Mouse (Mus musculus): Measurements from ENCODE around the gene Narfl.

The Narfl gene

DNA sequence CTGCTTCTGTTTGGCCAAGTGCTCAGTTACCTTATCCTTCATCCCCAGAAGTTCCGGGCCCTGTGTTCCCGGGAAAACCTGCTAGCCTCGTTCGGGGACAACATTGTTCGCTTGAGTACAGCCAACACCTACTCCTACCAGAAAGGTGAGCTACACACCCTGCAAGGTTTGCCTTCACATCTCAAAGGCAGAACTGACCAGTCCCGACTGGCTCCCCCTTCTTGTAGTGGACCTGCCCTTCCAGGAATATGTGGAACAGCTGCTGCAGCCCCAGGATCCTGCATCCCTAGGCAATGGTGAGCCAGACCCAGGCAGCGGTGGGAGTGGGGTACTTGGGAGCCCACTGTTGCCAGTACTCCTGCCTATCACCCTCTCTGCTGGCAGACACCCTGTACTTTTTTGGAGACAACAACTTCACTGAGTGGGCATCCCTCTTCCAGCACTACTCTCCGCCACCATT lies 56.0 kb downstream of the Narfl start:
- DNase-seq (ENCODE audit: low spot score in 2 of 2), result no peak

DNA sequence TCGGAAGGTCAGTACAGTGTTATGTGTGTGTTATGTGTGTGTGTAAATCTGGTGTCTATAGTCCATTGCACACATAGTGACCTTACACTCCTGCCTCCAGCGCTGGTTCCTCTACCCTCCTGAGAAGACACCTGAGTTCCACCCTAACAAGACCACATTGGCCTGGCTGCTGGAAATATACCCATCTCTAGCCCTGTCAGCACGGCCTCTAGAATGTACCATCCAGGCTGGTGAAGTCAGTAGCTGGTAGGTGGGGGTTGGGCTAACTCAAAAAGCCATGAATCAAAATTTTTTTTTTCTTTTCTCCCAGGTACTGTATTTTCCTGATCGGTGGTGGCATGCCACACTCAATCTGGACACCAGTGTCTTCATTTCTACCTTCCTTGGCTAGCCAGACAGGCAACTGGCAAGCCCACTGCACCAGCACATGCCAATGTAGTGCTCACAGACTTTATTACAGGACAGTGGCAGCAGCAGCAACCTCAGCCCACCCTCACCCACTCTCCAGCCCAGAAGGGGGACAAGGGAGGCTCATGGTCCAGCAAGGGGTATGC lies 56.7 kb downstream of the Narfl start:
- DNase-seq (ENCODE audit: low spot score in 2 of 2), result no peak

DNA sequence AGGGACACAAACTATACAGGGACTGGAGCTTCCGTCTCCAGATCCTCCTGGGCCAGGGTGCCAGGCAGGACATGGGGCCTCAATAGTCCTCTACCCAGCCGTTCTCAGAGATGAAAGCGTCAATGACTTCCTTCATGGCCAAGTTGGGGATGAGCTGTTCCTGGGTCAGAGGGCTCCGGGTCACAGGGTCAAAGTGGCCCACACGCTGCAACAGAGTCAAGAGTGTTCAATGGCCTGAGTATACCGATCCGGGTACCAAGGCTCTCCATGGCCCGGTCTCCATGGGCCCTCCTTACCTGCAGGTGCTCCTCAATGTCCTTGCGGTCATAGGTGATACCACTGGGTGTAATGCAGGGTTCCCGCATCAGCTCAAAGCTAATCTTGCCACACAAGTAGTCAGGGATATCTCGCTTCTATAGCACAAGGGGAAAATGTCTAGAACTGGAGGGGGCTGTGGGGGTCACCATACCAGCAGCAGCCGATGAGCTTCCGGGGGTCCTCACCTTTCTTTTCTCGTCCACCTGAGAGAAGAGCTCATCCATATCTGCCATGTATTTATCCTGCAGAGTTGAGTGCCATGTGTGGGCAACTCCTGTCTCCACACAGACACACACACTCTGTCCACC lies 57.3 kb downstream of the Narfl start:
- DNase-seq (ENCODE audit: low spot score in 2 of 2), result no peak

DNA sequence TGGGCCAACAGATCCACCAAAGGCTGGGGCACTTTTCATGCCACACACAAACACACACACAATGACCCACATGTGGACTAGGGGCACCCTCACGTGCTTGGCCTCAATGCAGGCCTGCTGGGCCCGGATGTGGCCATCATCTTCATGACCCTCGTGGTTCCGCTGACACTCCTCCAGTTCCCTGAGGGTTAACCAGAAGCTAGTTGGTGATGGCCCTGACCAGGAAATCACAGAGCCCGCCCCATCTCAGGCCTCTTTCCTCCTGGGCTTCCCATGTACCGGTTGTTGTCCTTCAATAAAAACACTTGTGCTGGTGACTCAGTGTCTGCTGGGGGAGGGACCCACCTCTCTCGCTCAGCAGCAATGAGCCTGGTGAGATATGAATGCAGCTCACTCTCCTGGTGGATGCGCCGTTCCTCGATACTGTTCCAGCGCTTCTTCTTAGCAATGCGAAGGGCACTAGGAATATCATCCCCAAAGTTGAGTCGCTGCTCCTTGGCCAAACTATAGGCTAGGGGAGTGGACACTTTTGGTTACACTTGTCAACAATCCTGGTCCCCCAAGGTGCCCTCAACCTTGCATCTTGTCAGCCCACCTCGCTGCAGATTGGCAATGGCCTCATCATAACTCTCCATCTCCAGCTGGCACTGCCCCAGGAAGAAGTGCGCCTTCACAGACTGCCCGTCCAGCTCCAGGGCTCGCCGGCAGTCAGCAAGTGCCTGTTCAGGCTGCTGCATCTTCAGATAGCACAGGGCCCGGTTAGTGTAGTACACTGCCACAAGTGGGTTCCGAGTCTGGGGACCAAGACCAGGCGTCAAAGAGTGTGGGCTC lies 58.1 kb downstream of the Narfl start:
- no peak for DNase-seq (ENCODE audit: low spot score in 2 of 2)

DNA sequence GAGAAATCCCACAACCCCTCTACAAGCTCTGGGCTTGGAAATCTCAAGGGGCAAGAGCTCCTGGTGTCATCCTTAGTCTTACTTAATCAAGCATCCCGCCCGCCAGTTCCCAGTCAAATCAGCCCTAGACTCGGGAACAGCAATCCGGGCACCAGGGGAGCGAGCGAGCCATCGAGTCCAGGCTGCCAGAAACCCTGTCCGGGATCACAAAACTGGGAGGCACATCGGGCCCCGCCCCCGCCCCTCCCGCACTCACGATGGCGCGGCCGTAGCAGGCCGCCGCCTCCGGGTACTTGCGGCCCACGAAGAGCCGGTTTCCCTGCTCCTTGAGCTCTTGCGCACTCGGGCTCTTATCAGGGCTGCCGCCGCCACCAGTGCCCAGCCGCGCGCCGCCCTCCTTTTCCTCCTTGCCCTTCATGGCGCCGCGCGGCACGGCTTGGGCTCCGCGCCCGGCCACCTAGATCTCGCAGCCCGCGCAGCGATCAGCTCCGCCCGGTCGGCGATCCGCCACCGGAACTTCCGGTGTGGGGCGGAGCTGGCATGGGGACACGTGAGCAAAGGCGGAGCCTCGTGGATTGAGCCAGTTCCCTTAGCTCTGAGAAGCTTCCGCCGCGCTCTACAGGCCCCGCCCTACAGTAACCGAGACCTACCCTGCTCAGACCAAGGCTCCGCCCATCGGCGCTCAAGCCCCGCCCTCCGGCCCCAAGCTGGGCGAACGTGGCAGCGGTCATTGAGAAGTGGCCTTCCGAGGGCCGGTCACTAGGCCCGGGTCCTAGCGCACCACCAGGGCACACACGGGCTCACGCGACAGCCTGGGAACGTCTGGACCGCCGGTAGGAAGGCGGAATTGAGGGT lies 59.1 kb downstream of the Narfl start:
- DNase-seq (ENCODE audit: low spot score in 2 of 2), result peak; percentile 98 to 99

All from left cerebral cortex, adult 9 months (tissue).